In the genomic region with DNA sequence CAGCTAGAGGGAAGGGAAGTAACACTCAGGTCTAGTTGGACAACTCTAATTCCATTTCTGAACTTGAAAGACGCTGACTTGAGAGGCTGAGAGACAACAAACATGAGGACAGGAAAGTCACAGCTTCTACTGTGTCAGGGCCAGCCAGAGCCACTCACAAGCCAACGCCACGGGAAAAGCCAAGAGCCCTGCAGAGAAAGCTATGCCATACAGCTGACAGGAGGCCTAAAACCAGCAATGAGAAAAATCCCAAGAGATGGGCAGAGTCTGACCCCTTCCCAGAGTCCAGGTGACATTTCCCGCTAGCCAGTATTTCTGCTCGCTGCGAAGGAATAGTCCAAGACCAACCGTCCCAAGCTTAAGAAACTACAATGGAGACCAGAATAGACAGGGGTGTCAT, we compare ENCODE assay signal across 12 mouse cellular contexts. TPM values are rescaled to one million over a fixed set of nuclear protein-coding genes. Genes with fewer than 3 reads are reported as not detected.
DNase-seq lines count a peak whose midpoint lies in the region; ATAC-seq and TF ChIP-seq lines count a peak whose summit lies in the region.
"Had no signal": no experiment of that assay in that cellular context is flagged by ENCODE, and none has a peak within 500 bp of the region (broad histone marks: within the 10 kb centered on the region; RNA-seq: fewer than 3 reads in every experiment).

No protein-coding gene starts in this region.

- peak overlapping the region; percentile 78 for H3K27ac ChIP-seq in heart, embryonic 15.5 days
- peak overlapping the region; percentile 57 for H3K27ac ChIP-seq in liver, postnatal 0 days (ENCODE audit: low read depth)
- H3K27ac ChIP-seq in stomach, embryonic 15.5 days, result 0 out of 2 replicates have a peak overlapping the region, but pooled peaks have one; percentile 16
- no peak overlapping the region for H3K27ac ChIP-seq in stomach, postnatal 0 days (replicated peaks)
- H3K27ac ChIP-seq: liver, embryonic 14.5 days had no signal

- TF ChIP-seq EP300 in liver, postnatal 0 days (IDR thresholded peaks at IDR 0.05; ENCODE audit: low read depth), result no peak
- TF ChIP-seq EP300 in stomach, postnatal 0 days (optimal IDR thresholded peaks at IDR 0.05), result no peak

- WGBS in heart, embryonic 15.5 days, result 70% methylated on average over 7 of the region's 7 CpGs
- 70% methylated on average over 7 of the region's 7 CpGs for WGBS in liver, postnatal 0 days (ENCODE audit: insufficient replicate concordance)
- WGBS in stomach, embryonic 15.5 days, result 74% methylated on average over 7 of the region's 7 CpGs
- 85% methylated on average over 7 of the region's 7 CpGs for WGBS in stomach, postnatal 0 days

- no peaks in the 10 kb centered on the region for H3K9me3 ChIP-seq in heart, embryonic 15.5 days (replicated peaks)
- no peaks in the 10 kb centered on the region for H3K9me3 ChIP-seq in liver, postnatal 0 days (ENCODE audit: low read length)
- H3K9me3 ChIP-seq in stomach, embryonic 15.5 days, result no peaks in the 10 kb centered on the region
- no peaks in the 10 kb centered on the region for H3K9me3 ChIP-seq in stomach, postnatal 0 days (ENCODE audit: control insufficient read depth, low read length)

- H3K4me1 ChIP-seq in heart, embryonic 15.5 days (replicated peaks), result peaks cover 60% of the 10 kb centered on the region
- H3K4me1 ChIP-seq in liver, postnatal 0 days (ENCODE audit: insufficient read depth), result peaks cover 63% of the 10 kb centered on the region
- H3K4me1 ChIP-seq in stomach, embryonic 15.5 days, result peaks cover 50% of the 10 kb centered on the region
- peaks cover 2% of the 10 kb centered on the region; the same call in 1 of the 2 replicates for H3K4me1 ChIP-seq in stomach, postnatal 0 days (replicated peaks; ENCODE audit: control insufficient read depth, insufficient read depth)

- no peak overlapping the region for H3K4me3 ChIP-seq in heart, embryonic 15.5 days
- H3K4me3 ChIP-seq in liver, postnatal 0 days (ENCODE audit: low read depth, low read length), result no peak overlapping the region
- no peak overlapping the region for H3K4me3 ChIP-seq in stomach, embryonic 15.5 days (replicated peaks)
- H3K4me3 ChIP-seq in stomach, postnatal 0 days (ENCODE audit: low read depth, low read length), result no peak overlapping the region

- H3K27me3 ChIP-seq in heart, embryonic 15.5 days, result no peaks in the 10 kb centered on the region
- H3K27me3 ChIP-seq in liver, postnatal 0 days (ENCODE audit: insufficient read depth, low read length), result no peaks in the 10 kb centered on the region
- H3K27me3 ChIP-seq in stomach, embryonic 15.5 days (replicated peaks), result no peaks in the 10 kb centered on the region
- no peaks in the 10 kb centered on the region for H3K27me3 ChIP-seq in stomach, postnatal 0 days (ENCODE audit: control insufficient read depth, insufficient read depth, low read length)

- no peak for ATAC-seq in heart, embryonic 15.5 days (replicated peaks; ENCODE audit: insufficient number of reproducible peaks, insufficient read depth, low FRiP score, low read depth)
- ATAC-seq in liver, postnatal 0 days, result no peak
- ATAC-seq in stomach, embryonic 15.5 days (ENCODE audit: insufficient read depth, low FRiP score, low read depth), result no peak
- no peak for ATAC-seq in stomach, postnatal 0 days (ENCODE audit: low FRiP score, low TSS enrichment)
- ATAC-seq: activated CD4-positive, CD25-positive, alpha-beta regulatory T cell, adult 4 months had no signal

- no peak overlapping the region for H3K4me2 ChIP-seq in heart, embryonic 15.5 days
- no peak overlapping the region for H3K4me2 ChIP-seq in liver, postnatal 0 days (ENCODE audit: low read depth, low read length)
- 0 out of 2 replicates have a peak overlapping the region, but pooled peaks have one; percentile 6 for H3K4me2 ChIP-seq in stomach, embryonic 15.5 days
- H3K4me2 ChIP-seq in stomach, postnatal 0 days (replicated peaks; ENCODE audit: low read depth), result no peak overlapping the region

- H3K36me3 ChIP-seq in heart, embryonic 15.5 days, result peaks cover 19% of the 10 kb centered on the region
- H3K36me3 ChIP-seq in liver, postnatal 0 days (replicated peaks; ENCODE audit: insufficient read depth, low read length), result peaks cover 8% of the 10 kb centered on the region; the same call in 1 of the 2 replicates
- peaks cover 18% of the 10 kb centered on the region; the same call in 1 of the 2 replicates for H3K36me3 ChIP-seq in stomach, embryonic 15.5 days
- H3K36me3 ChIP-seq in stomach, postnatal 0 days (ENCODE audit: control insufficient read depth, insufficient read depth, low read length), result peaks cover 9% of the 10 kb centered on the region

- H3K9ac ChIP-seq in heart, embryonic 15.5 days, result no peak overlapping the region
- no peak overlapping the region for H3K9ac ChIP-seq in liver, postnatal 0 days (replicated peaks)
- no peak overlapping the region; the same call in 1 of the 2 replicates for H3K9ac ChIP-seq in stomach, embryonic 15.5 days
- no peak overlapping the region for H3K9ac ChIP-seq in stomach, postnatal 0 days (ENCODE audit: low read length)
- H3K9ac ChIP-seq: liver, embryonic 14.5 days had no signal

- no peak for DNase-seq in heart, adult 11 months
- DNase-seq in liver, postnatal 0 days, result no peak
- no peak for DNase-seq in liver
- no peak for DNase-seq in stomach, postnatal 0 days (ENCODE audit: low spot score)
- no peak for DNase-seq in right cerebral cortex, postnatal 25 days
- DNase-seq: heart, adult 18-20 months; heart, postnatal 4 days; kidney, adult 11 months had no signal

- TF ChIP-seq CTCF in liver, postnatal 0 days (IDR thresholded peaks at IDR 0.05; ENCODE audit: low read depth), result no peak
- TF ChIP-seq CTCF in stomach, postnatal 0 days (IDR thresholded peaks at IDR 0.05; ENCODE audit: low read depth), result no peak

RNA-seq across cellular contexts. Expression of a gene that starts 7.3 kb away (rescaled TPM):
- 33.8 and 49.5 TPM in 2 replicates for polyA plus RNA-seq in heart, embryonic 15.5 days (2015; fragmentation: Nextera tagmentation; extraction: Ambion mirVana)
- 11.0 and 12.3 TPM in 2 replicates for polyA plus RNA-seq in liver, postnatal 0 days (2015; fragmentation: Nextera tagmentation; extraction: Ambion mirVana)
- polyA plus RNA-seq in stomach, embryonic 15.5 days (2015; fragmentation: Nextera tagmentation; extraction: Ambion mirVana), result 53.2 and 56.2 TPM in 2 replicates
- polyA plus RNA-seq in stomach, postnatal 0 days (2015; fragmentation: Nextera tagmentation; extraction: Ambion mirVana), result 21.2 and 22.6 TPM in 2 replicates

RNA-seq across cellular contexts. Expression of a gene that starts 31.3 kb away (rescaled TPM):
- polyA plus RNA-seq in heart, embryonic 15.5 days (2015; fragmentation: Nextera tagmentation; extraction: Ambion mirVana), result 32.1 and 45.7 TPM in 2 replicates
- 29.3 and 30.5 TPM in 2 replicates for polyA plus RNA-seq in liver, postnatal 0 days (2015; fragmentation: Nextera tagmentation; extraction: Ambion mirVana)
- polyA plus RNA-seq in stomach, embryonic 15.5 days (2015; fragmentation: Nextera tagmentation; extraction: Ambion mirVana), result 60.5 and 71.8 TPM in 2 replicates
- 38.5 and 39.3 TPM in 2 replicates for polyA plus RNA-seq in stomach, postnatal 0 days (2015; fragmentation: Nextera tagmentation; extraction: Ambion mirVana)

RNA-seq across cellular contexts. Expression of a gene that starts 49.6 kb away (rescaled TPM):
- polyA plus RNA-seq in heart, embryonic 15.5 days (2015; fragmentation: Nextera tagmentation; extraction: Ambion mirVana), result 0.20 and 0.24 TPM in 2 replicates
- not detected in 2 replicates for polyA plus RNA-seq in liver, postnatal 0 days (2015; fragmentation: Nextera tagmentation; extraction: Ambion mirVana)
- polyA plus RNA-seq in stomach, embryonic 15.5 days (2015; fragmentation: Nextera tagmentation; extraction: Ambion mirVana), result 0.64 and 0.66 TPM in 2 replicates
- 0.05 and 0.23 TPM in 2 replicates for polyA plus RNA-seq in stomach, postnatal 0 days (2015; fragmentation: Nextera tagmentation; extraction: Ambion mirVana)
- polyA plus RNA-seq: activated CD4-positive, CD25-positive, alpha-beta regulatory T cell, adult 4 months had no signal
